Mouse (Mus musculus): Measurements from ENCODE around the gene Ctsh. TPM values are rescaled to one million over a fixed set of nuclear protein-coding genes. Genes with fewer than 3 reads are reported as not detected.
"Not testable (repeated sequence)": the region's sequence is repeated elsewhere in the genome, so short reads cannot be mapped to it uniquely, and the experiment has no call there.

Ctsh gene
- polyA plus RNA-seq, 1 experiment from 2014 or later, result 56.6 TPM

DNA sequence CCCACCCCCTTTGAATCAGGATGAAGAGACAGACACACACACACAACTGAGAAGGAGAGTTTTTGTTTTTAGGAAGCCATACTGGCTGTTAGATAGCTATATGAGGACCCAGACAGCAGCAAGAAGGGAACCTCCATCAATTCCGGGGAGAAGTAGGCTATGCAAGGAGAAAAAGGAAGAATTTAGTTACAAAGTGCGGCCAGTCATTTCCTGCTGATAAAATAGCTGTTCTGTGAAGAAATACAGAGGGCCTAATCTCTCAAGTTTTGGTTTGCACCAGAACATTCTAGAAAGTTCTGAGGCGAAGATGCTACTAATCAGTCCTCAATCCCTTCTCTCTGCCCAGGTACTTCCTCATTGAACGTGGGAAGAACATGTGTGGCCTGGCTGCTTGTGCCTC is 21.4 kb downstream of the Ctsh start:
- Histone ChIP-seq H3K9me3 (ENCODE audit: control insufficient read depth, low read length) (no peaks in the 10 kb centered on the region), H3K4me3 (ENCODE audit: control insufficient read depth in 1 of 2, insufficient read depth in 1 of 2, low read depth in 1 of 2, low read length in 2 of 2) (no peak overlapping the region), H3K9ac (ENCODE audit: low read length) (no peak overlapping the region), H3K27me3 (ENCODE audit: control insufficient read depth, insufficient read depth, low read length) (no peaks in the 10 kb centered on the region), H3K27ac (replicated peaks in 1 of 2; ENCODE audit: control insufficient read depth in 1 of 2, insufficient read depth in 1 of 2, low read depth in 2 of 2, low read length in 2 of 2) (no peak overlapping the region), H3K36me3 (ENCODE audit: control insufficient read depth, insufficient read depth, low read length) (no peaks in the 10 kb centered on the region), H3K4me1 (ENCODE audit: control insufficient read depth in 2 of 2, insufficient read depth in 2 of 2, low read length in 2 of 2) (no peaks in the 10 kb centered on the region), H3K4me2 (ENCODE audit: low read length) (no peak overlapping the region)
- 64% methylated on average over 4 of the region's 4 CpGs for WGBS
- ATAC-seq (ENCODE audit: insufficient number of reproducible peaks, insufficient read depth, low FRiP score, low read depth), result no peak

- no peak for ATAC-seq (ENCODE audit: insufficient number of reproducible peaks, insufficient read depth, low FRiP score, low read depth)
- no peaks in the 10 kb centered on the region for H3K9me3 ChIP-seq (ENCODE audit: control insufficient read depth, low read length)
- H3K9ac ChIP-seq (ENCODE audit: low read length), result no peak overlapping the region
- no peaks in the 10 kb centered on the region for H3K36me3 ChIP-seq (ENCODE audit: control insufficient read depth, insufficient read depth, low read length)
- H3K27me3 ChIP-seq (ENCODE audit: control insufficient read depth, insufficient read depth, low read length), result no peaks in the 10 kb centered on the region
- 80% methylated on average over 5 of the region's 5 CpGs for WGBS
- H3K4me2 ChIP-seq (ENCODE audit: low read length), result no peak overlapping the region
- H3K4me3 ChIP-seq (ENCODE audit: control insufficient read depth in 1 of 2, insufficient read depth in 1 of 2, low read depth in 1 of 2, low read length in 2 of 2), result no peak overlapping the region
- H3K27ac ChIP-seq (replicated peaks in 1 of 2; ENCODE audit: control insufficient read depth in 1 of 2, insufficient read depth in 1 of 2, low read depth in 2 of 2, low read length in 2 of 2), result no peak overlapping the region
- H3K4me1 ChIP-seq (ENCODE audit: control insufficient read depth in 2 of 2, insufficient read depth in 2 of 2, low read length in 2 of 2), result no peaks in the 10 kb centered on the region
Observed at GRCm38 (mm10) chr9:90076131-90076530, 22.2 kb downstream of the Ctsh start.

DNA sequence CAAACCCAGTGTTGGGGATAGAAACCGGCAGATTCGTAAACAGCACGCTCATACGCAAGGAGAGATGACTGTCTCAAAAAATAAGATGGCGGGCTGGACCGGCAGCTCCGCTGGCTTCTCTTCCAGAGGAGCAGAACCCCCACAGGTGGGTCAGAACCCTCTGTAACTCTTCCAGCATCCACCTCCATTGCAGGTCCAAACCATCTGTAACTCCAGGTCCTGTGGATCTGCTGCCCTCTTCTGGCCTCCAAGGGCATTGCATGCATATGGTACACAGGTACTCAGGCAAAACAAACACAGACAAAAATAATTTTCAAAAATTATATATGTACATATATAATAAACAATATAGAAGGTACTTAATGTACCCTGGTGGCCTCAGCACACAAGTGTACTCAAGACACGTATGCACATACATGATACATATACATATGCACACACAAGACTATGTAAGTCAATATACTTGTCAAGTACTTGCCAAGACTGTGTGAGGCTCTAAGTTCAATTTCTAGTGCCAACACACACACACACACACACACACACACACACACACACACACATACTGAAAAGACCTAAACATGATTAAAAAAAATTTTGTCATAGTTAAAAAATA is 23.0 kb downstream of the Ctsh start:
- no peak overlapping the region for H3K4me2 ChIP-seq (ENCODE audit: low read length)
- H3K9ac ChIP-seq (ENCODE audit: low read length), result no peak overlapping the region
- no peaks in the 10 kb centered on the region for H3K9me3 ChIP-seq (ENCODE audit: control insufficient read depth, low read length)
- H3K27me3 ChIP-seq (ENCODE audit: control insufficient read depth, insufficient read depth, low read length), result no peaks in the 10 kb centered on the region
- H3K4me1 ChIP-seq (ENCODE audit: control insufficient read depth in 2 of 2, insufficient read depth in 2 of 2, low read length in 2 of 2), result no peaks in the 10 kb centered on the region
- H3K36me3 ChIP-seq (ENCODE audit: control insufficient read depth, insufficient read depth, low read length), result no peaks in the 10 kb centered on the region
- H3K4me3 ChIP-seq (ENCODE audit: control insufficient read depth in 1 of 2, insufficient read depth in 1 of 2, low read depth in 1 of 2, low read length in 2 of 2), result no peak overlapping the region
- ATAC-seq (ENCODE audit: insufficient number of reproducible peaks, insufficient read depth, low FRiP score, low read depth), result no peak
- no peak overlapping the region for H3K27ac ChIP-seq (replicated peaks in 1 of 2; ENCODE audit: control insufficient read depth in 1 of 2, insufficient read depth in 1 of 2, low read depth in 2 of 2, low read length in 2 of 2)
- WGBS, result 48% methylated on average over 8 of the region's 8 CpGs

- not testable (repeated sequence) for H3K4me2 ChIP-seq (ENCODE audit: low read length); H3K36me3 ChIP-seq (ENCODE audit: control insufficient read depth, insufficient read depth, low read length); H3K9me3 ChIP-seq (ENCODE audit: control insufficient read depth, low read length); H3K4me1 ChIP-seq (ENCODE audit: control insufficient read depth in 2 of 2, insufficient read depth in 2 of 2, low read length in 2 of 2); ATAC-seq (ENCODE audit: insufficient number of reproducible peaks, insufficient read depth, low FRiP score, low read depth); H3K4me3 ChIP-seq (ENCODE audit: control insufficient read depth in 1 of 2, insufficient read depth in 1 of 2, low read depth in 1 of 2, low read length in 2 of 2); H3K27ac ChIP-seq (replicated peaks in 1 of 2; ENCODE audit: control insufficient read depth in 1 of 2, insufficient read depth in 1 of 2, low read depth in 2 of 2, low read length in 2 of 2); H3K27me3 ChIP-seq (ENCODE audit: control insufficient read depth, insufficient read depth, low read length); H3K9ac ChIP-seq (ENCODE audit: low read length)
- WGBS, result 59% methylated on average over 6 of the region's 6 CpGs
Observed at GRCm38 (mm10) chr9:90081961-90082360, 28.0 kb downstream of the Ctsh start.

GRCm38 (mm10) chr9:90082992-90083391 is 29.0 kb downstream of the Ctsh start:
- H3K27ac ChIP-seq (replicated peaks in 1 of 2; ENCODE audit: control insufficient read depth in 1 of 2, insufficient read depth in 1 of 2, low read depth in 2 of 2, low read length in 2 of 2), result no peak overlapping the region
- H3K4me1 ChIP-seq (ENCODE audit: control insufficient read depth in 2 of 2, insufficient read depth in 2 of 2, low read length in 2 of 2), result no peaks in the 10 kb centered on the region
- no peaks in the 10 kb centered on the region for H3K27me3 ChIP-seq (ENCODE audit: control insufficient read depth, insufficient read depth, low read length)
- H3K4me3 ChIP-seq (ENCODE audit: control insufficient read depth in 1 of 2, insufficient read depth in 1 of 2, low read depth in 1 of 2, low read length in 2 of 2), result no peak overlapping the region
- no peak overlapping the region for H3K9ac ChIP-seq (ENCODE audit: low read length)
- H3K9me3 ChIP-seq (ENCODE audit: control insufficient read depth, low read length), result no peaks in the 10 kb centered on the region
- no peak overlapping the region for H3K4me2 ChIP-seq (ENCODE audit: low read length)
- WGBS, result 90% methylated on average over 1 of the region's 1 CpGs
- no peak for ATAC-seq (ENCODE audit: insufficient number of reproducible peaks, insufficient read depth, low FRiP score, low read depth)
- peaks cover 12% of the 10 kb centered on the region for H3K36me3 ChIP-seq (ENCODE audit: control insufficient read depth, insufficient read depth, low read length)

DNA sequence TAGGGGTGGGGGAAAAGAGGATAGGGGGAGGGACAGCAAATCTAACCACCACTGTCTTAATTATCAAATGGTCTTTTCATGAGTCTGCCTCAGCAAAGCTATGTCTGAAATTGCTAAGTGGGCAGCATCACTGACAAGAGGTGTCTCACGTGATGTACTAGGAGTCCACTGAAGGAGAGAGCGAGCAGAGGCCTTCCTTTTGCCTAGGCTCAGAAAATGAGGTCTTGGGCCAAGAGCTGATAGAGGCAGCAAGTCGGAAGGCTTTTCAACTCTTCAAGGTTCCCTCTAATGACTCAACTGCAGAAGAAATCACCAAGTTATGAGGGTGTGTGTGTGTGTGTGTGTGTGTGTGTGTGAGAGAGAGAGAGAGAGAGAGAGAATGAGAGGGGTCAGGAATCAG is 30.2 kb downstream of the Ctsh start:
- Histone ChIP-seq H3K4me1 (ENCODE audit: control insufficient read depth in 2 of 2, insufficient read depth in 2 of 2, low read length in 2 of 2) (no peaks in the 10 kb centered on the region), H3K9me3 (ENCODE audit: control insufficient read depth, low read length) (no peaks in the 10 kb centered on the region), H3K4me3 (ENCODE audit: control insufficient read depth in 1 of 2, insufficient read depth in 1 of 2, low read depth in 1 of 2, low read length in 2 of 2) (no peak overlapping the region), H3K4me2 (ENCODE audit: low read length) (no peak overlapping the region), H3K27ac (replicated peaks in 1 of 2; ENCODE audit: control insufficient read depth in 1 of 2, insufficient read depth in 1 of 2, low read depth in 2 of 2, low read length in 2 of 2) (no peak overlapping the region), H3K9ac (ENCODE audit: low read length) (no peak overlapping the region), H3K36me3 (ENCODE audit: control insufficient read depth, insufficient read depth, low read length) (peaks cover 24% of the 10 kb centered on the region), H3K27me3 (ENCODE audit: control insufficient read depth, insufficient read depth, low read length) (no peaks in the 10 kb centered on the region)
- WGBS, result 80% methylated on average over 3 of the region's 3 CpGs
- ATAC-seq (ENCODE audit: insufficient number of reproducible peaks, insufficient read depth, low FRiP score, low read depth), result no peak

GRCm38 (mm10) chr9:90084766-90085468 is 31.0 kb downstream of the Ctsh start:
- WGBS, result 70% methylated on average over 8 of the region's 8 CpGs
- ATAC-seq (ENCODE audit: insufficient number of reproducible peaks, insufficient read depth, low FRiP score, low read depth), result no peak

More at GRCm38 (mm10) chr9:90084766-90085468, 31.0 kb downstream of the Ctsh start:
- no peak overlapping the region for H3K9ac ChIP-seq (ENCODE audit: low read length)
- H3K9me3 ChIP-seq (ENCODE audit: control insufficient read depth, low read length), result no peaks in the 10 kb centered on the region
- no peak overlapping the region for H3K27ac ChIP-seq (replicated peaks in 1 of 2; ENCODE audit: control insufficient read depth in 1 of 2, insufficient read depth in 1 of 2, low read depth in 2 of 2, low read length in 2 of 2)
- H3K4me2 ChIP-seq (ENCODE audit: low read length), result no peak overlapping the region
- H3K4me3 ChIP-seq (ENCODE audit: control insufficient read depth in 1 of 2, insufficient read depth in 1 of 2, low read depth in 1 of 2, low read length in 2 of 2), result no peak overlapping the region
- no peaks in the 10 kb centered on the region for H3K27me3 ChIP-seq (ENCODE audit: control insufficient read depth, insufficient read depth, low read length)
- H3K4me1 ChIP-seq (ENCODE audit: control insufficient read depth in 2 of 2, insufficient read depth in 2 of 2, low read length in 2 of 2), result no peaks in the 10 kb centered on the region
- peaks cover 31% of the 10 kb centered on the region for H3K36me3 ChIP-seq (ENCODE audit: control insufficient read depth, insufficient read depth, low read length)
